Mouse (Mus musculus): ENCODE data around the gene Tkt.
A peak's percentile ranks its signal among the peaks of the same experiment; 100 is the strongest.

GRCm38 (mm10) chr14:30548965-30549776, 1.0 kb downstream of the Tkt start:
- TF ChIP-seq POLR2A (IDR thresholded peaks at IDR 0.05; ENCODE audit: borderline replicate concordance, low read depth, low read length) (peak; percentile 93), CTCF (IDR thresholded peaks at IDR 0.05; ENCODE audit: low read depth, low read length) (no peak)
